Mouse (Mus musculus): ENCODE data around the gene Nudc. TPM values are rescaled to one million over a fixed set of nuclear protein-coding genes. Genes with fewer than 3 reads are reported as not detected.

Gene Nudc
- polyA plus RNA-seq, 1 experiment from 2014 or later, result 355 TPM

DNA sequence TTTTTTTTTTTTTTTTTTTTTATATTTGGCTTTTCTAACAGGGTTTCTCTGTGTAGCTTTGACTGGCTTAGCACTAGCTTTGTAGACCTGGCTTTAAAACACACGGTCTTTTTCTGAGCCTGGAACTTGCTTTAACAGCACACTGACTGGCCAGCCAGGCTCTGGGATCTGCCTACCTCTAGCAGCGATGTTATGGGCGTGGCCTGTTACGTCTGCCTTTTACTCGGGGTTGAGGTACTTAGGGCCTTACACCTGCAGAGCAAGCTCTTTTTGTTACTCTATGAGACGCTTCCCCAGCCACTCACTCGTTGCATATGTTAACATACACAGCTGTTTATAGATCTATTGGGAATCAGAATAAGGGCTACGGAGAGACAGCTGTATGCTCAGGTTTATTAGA is 21.5 kb upstream of the Nudc start:
- H3K9me3 ChIP-seq (replicated peaks), result no peaks in the 10 kb centered on the region
- H3K27me3 ChIP-seq, result no peaks in the 10 kb centered on the region
- H3K4me3 ChIP-seq (replicated peaks), result no peak overlapping the region
- no peak overlapping the region for H3K27ac ChIP-seq (replicated peaks)
- no peak for ATAC-seq (ENCODE audit: insufficient number of reproducible peaks, low FRiP score, low TSS enrichment, low read depth)
- no peaks in the 10 kb centered on the region for H3K4me1 ChIP-seq
- H3K9ac ChIP-seq, result no peak overlapping the region
- 26% methylated on average over 8 of the region's 8 CpGs for WGBS
- H3K4me2 ChIP-seq (replicated peaks), result no peak overlapping the region
- no peaks in the 10 kb centered on the region for H3K36me3 ChIP-seq

DNA sequence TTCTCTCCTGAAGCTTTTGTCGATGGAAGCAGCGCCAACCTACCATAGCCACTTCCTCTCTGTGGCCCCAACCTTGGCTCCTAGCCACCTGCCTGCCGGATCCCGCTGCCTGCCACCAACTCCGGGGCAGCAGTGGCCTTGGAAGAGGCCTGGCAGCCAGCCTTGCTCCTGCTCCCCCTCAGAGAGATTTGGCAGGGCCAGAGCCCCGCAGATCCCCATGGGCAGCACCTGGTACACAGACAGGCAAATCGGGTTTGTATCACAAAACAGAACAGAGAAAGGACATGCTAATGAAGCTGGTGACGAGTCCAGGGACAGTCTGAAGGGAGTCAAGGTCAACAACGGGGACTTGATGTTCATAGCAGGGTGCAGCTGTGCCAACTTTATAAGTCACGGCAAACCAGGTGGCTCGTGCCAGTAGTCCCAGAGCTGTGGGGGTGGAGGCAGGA is 17.4 kb upstream of the Nudc start:
- 67% methylated on average over 11 of the region's 11 CpGs for WGBS
- H3K27me3 ChIP-seq, result no peaks in the 10 kb centered on the region
- no peaks in the 10 kb centered on the region for H3K9me3 ChIP-seq (replicated peaks)
- H3K4me3 ChIP-seq (replicated peaks), result no peak overlapping the region
- no peaks in the 10 kb centered on the region for H3K36me3 ChIP-seq
- no peak for ATAC-seq (ENCODE audit: insufficient number of reproducible peaks, low FRiP score, low TSS enrichment, low read depth)
- no peak overlapping the region for H3K4me2 ChIP-seq (replicated peaks)
- H3K9ac ChIP-seq, result no peak overlapping the region
- no peak overlapping the region for H3K27ac ChIP-seq (replicated peaks)
- H3K4me1 ChIP-seq, result no peaks in the 10 kb centered on the region

DNA sequence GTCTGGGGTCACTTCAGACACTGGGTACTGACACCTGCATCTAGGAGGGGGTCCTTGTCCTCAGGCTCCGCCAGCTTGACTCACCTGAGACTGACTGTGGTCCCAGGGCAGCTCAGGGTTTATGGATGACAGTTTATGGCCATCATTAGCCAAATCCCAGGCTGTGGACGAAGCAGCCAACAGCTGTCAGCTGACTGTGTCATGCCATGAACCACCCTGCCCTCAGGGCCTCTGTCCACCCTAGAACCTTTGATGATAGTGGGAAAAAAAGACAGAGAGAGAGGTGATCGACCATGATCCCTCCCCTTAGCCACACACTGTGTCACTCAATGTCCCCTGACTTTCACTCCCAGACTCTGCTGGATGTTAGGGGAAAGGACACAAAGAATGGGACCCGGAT is 15.8 kb upstream of the Nudc start:
- WGBS, result 70% methylated on average over 4 of the region's 4 CpGs
- Histone ChIP-seq H3K9ac (no peak overlapping the region), H3K4me3 (replicated peaks) (no peak overlapping the region), H3K36me3 (no peaks in the 10 kb centered on the region), H3K27me3 (no peaks in the 10 kb centered on the region; the same call in 1 of the 2 replicates), H3K9me3 (replicated peaks) (no peaks in the 10 kb centered on the region), H3K27ac (replicated peaks) (no peak overlapping the region), H3K4me1 (no peaks in the 10 kb centered on the region), H3K4me2 (replicated peaks) (no peak overlapping the region)
- no peak for ATAC-seq (ENCODE audit: insufficient number of reproducible peaks, low FRiP score, low TSS enrichment, low read depth)

DNA sequence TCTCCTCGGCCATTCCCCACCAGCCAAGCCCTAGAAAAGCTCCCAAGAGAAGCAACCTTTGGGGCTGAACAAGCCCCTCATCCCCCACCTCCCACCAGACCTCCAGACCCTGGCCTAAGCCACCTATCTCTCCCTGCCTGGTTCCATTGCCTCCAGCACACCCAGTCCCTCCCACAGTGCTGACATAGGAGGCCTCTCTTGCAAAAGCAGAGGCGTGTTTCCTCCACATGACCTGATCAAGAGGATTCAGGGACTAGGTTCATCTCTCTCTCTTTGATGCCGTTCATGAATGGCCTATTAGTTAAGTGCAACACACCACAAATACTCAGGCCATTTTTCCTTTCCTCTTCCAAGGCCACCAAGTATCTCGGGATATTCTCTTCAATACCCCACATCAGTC is 14.1 kb upstream of the Nudc start:
- ATAC-seq (ENCODE audit: insufficient number of reproducible peaks, low FRiP score, low TSS enrichment, low read depth), result no peak
- 74% methylated on average over 4 of the region's 4 CpGs for WGBS
- Histone ChIP-seq H3K27me3 (no peaks in the 10 kb centered on the region; the same call in 1 of the 2 replicates), H3K27ac (replicated peaks) (no peak overlapping the region), H3K9me3 (replicated peaks) (no peaks in the 10 kb centered on the region), H3K4me2 (replicated peaks) (no peak overlapping the region), H3K4me1 (no peaks in the 10 kb centered on the region), H3K9ac (no peak overlapping the region), H3K36me3 (no peaks in the 10 kb centered on the region), H3K4me3 (replicated peaks) (no peak overlapping the region)

DNA sequence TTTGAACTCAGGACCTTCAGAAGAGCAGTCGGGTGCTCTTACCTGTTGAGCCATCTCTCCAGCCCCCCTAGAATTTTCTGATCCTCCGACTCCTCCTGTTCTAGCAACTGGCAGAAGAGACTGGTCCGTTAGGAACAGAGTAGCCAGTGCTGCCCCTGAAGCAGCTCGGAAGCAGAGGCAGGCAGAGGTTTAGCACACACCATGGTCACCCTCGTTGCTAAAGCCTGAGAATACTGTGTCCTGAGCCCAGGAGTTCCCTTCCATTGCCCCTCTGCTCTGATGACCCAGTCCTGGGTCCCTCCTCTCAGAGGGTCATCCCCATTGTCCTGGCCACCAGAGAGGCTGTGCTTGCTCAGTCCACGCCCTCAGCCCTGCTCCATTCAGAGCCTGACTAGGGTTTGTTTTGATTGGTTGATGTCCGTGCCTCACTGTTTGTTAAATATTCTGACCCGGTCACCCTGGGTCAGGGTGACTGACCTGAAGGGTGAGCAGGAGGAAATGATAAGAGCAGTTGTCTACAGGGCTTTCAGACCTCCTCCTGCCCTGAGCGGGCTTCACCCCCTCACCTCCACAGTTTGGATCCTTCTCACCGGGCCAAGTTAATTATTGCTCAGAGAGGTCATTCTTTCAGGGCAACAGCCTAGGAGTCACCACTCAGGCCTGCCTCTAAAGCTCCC is 11.4 kb upstream of the Nudc start:
- Histone ChIP-seq H3K36me3 (no peaks in the 10 kb centered on the region), H3K4me2 (replicated peaks) (no peak overlapping the region), H3K4me1 (no peaks in the 10 kb centered on the region), H3K4me3 (replicated peaks) (no peak overlapping the region), H3K27me3 (peaks cover 10% of the 10 kb centered on the region), H3K27ac (replicated peaks) (no peak overlapping the region), H3K9me3 (replicated peaks) (no peaks in the 10 kb centered on the region), H3K9ac (no peak overlapping the region)
- ATAC-seq (ENCODE audit: insufficient number of reproducible peaks, low FRiP score, low TSS enrichment, low read depth), result no peak
- 27% methylated on average over 10 of the region's 10 CpGs for WGBS

DNA sequence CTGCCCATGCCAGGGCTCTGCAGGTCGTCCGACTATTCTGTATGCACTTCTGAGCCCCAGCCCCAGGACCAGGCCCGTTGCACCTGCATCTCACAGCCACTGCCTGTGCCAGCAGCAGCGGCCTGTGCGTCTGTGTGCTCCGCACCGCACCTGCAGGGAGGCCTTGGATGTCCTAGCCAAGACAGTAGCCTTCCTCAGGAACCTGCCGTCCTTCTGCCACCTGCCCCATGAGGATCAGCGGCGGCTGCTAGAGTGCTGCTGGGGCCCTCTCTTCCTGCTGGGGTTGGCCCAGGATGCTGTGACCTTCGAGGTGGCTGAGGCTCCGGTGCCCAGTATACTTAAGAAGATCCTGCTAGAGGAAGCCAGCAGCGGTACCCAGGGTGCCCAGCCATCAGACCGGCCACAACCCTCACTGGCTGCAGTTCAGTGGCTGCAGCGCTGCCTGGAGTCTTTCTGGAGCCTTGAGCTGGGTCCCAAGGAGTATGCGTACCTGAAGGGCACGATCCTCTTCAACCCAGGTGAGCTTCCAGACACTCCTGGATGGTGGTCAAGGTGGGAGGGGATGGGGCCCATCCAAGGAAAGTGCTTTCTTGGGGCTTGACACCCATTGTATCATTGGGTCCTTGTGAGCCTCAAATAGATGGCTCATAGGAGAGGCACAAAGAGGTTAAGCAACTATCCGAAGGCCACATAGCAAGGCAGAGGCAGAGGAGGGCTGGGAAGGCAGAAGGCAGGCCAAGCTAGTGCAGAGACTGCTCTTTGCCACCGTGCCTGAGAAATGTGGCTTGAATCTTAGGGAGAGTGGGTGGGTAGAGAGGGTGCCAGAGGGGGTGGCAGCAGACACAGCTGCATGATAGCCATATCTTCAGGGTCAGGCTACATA is 7.9 kb upstream of the Nudc start:
- no peaks in the 10 kb centered on the region for H3K4me1 ChIP-seq
- no peak for ATAC-seq (ENCODE audit: insufficient number of reproducible peaks, low FRiP score, low TSS enrichment, low read depth)

DNA sequence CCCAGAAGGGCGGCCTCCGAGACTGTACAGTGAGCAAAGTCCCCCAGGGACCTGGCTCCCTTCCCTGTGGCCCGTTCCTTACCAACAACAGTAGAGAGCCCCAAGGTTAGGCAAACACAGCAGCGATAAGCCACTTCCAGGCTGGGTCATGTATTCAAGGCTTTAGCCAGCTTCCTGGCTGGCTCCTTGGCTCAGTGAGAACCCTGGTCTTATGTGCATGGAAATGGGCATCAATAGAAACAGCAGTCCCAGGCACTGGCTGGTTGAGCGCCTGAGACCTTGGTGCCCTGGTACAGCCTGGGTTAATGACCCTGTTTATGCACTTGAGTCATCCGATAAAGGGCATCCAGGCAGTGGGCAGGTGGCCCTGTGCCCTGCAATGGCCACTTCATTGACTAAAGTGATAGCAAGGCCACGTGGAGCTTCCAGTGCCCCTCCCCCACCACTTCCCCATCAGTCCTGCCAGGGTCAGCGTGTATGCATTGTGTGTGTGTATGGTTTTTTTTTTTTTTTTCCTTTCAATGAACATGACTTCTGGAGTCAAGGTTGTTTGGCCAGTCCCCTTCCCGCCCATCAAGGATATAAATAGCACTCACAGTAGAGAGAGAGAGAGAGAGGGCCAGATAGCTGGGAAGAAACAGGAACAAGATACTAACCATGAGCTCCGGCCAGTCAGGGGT is 7.1 kb upstream of the Nudc start, which contains the start of gene Nr0b2:
Nr0b2 (plus strand) TSS at position 609 of the 680 bp plus-strand sequence.
- Histone ChIP-seq H3K4me2 (replicated peaks) (no peak within 1 kb of the TSS), H3K36me3 (no peaks in the 10 kb centered on the region), H3K27ac (replicated peaks) (no peak within 1 kb of the TSS), H3K27me3 (peaks cover 10% of the 10 kb centered on the region), H3K9ac (no peak within 1 kb of the TSS), H3K9me3 (replicated peaks) (no peaks in the 10 kb centered on the region), H3K4me3 (replicated peaks) (no peak within 1 kb of the TSS), H3K4me1 (no peaks in the 10 kb centered on the region)
- WGBS, result 65% methylated on average over 10 of the region's 10 CpGs
- no peak for ATAC-seq (ENCODE audit: insufficient number of reproducible peaks, low FRiP score, low TSS enrichment, low read depth)

More for the DNA sequence above, 7.9 kb upstream of the Nudc start:
- no peak overlapping the region for H3K4me2 ChIP-seq (replicated peaks)
- no peak overlapping the region for H3K27ac ChIP-seq (replicated peaks)
- H3K36me3 ChIP-seq, result no peaks in the 10 kb centered on the region
- no peaks in the 10 kb centered on the region for H3K9me3 ChIP-seq (replicated peaks)
- WGBS, result 75% methylated on average over 19 of the region's 19 CpGs
- no peak overlapping the region for H3K9ac ChIP-seq
- H3K4me3 ChIP-seq (replicated peaks), result no peak overlapping the region
- H3K27me3 ChIP-seq, result peaks cover 10% of the 10 kb centered on the region

DNA sequence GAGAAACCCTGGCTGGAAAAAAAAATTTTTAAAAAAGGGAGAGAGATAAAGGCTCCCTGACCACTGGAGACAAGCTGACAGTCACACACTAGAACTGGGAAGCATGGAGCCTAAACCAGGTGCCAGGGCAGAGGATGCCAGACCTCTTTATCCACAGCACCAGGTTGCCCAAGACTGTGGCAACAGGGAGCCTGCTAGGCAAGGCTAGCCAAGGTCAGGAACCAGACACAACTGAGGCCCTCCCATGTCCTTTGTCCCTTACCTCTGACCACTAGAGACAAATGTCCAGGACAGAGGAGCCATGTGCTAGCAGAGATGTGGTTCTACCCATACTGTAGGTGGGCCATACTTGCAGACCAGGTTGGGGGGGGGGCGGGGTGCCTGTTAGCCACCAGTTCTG is 6.2 kb upstream of the Nudc start:
- WGBS, result 81% methylated on average over 1 of the region's 1 CpGs
- H3K27ac ChIP-seq (replicated peaks), result no peak overlapping the region
- H3K27me3 ChIP-seq, result peaks cover 10% of the 10 kb centered on the region
- no peak overlapping the region for H3K4me2 ChIP-seq (replicated peaks)
- no peaks in the 10 kb centered on the region for H3K4me1 ChIP-seq
- H3K36me3 ChIP-seq, result no peaks in the 10 kb centered on the region
- H3K4me3 ChIP-seq (replicated peaks), result no peak overlapping the region
- no peak overlapping the region for H3K9ac ChIP-seq
- no peak for ATAC-seq (ENCODE audit: insufficient number of reproducible peaks, low FRiP score, low TSS enrichment, low read depth)
- H3K9me3 ChIP-seq (replicated peaks), result no peaks in the 10 kb centered on the region

DNA sequence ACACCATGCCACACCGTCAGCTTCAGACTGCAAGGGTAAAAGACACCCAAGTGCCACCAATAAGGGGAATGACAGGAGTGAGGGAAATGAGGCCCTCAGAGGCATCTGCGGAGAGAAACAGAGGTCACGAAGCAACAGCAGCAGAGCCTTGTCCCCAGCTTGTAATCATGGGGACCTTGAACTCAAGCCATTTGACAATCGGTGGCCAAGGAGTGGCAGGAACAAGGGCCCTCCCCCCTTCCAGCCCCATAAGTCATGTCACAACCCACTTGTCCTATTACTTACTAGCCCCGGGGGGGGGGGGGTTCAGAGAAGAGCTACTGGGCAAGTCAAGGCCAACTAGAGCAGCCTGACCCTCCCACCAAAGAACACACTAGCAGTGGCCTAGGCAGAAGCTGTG is 9.1 kb downstream of the Nudc start:
- Histone ChIP-seq H3K4me2 (replicated peaks) (no peak overlapping the region), H3K9ac (no peak overlapping the region), H3K9me3 (replicated peaks) (no peaks in the 10 kb centered on the region), H3K27me3 (no peaks in the 10 kb centered on the region), H3K36me3 (peaks cover 88% of the 10 kb centered on the region), H3K4me1 (no peaks in the 10 kb centered on the region), H3K27ac (replicated peaks) (no peak overlapping the region), H3K4me3 (replicated peaks) (no peak overlapping the region)
- ATAC-seq (ENCODE audit: insufficient number of reproducible peaks, low FRiP score, low TSS enrichment, low read depth), result no peak
- 92% methylated on average over 5 of the region's 5 CpGs for WGBS

DNA sequence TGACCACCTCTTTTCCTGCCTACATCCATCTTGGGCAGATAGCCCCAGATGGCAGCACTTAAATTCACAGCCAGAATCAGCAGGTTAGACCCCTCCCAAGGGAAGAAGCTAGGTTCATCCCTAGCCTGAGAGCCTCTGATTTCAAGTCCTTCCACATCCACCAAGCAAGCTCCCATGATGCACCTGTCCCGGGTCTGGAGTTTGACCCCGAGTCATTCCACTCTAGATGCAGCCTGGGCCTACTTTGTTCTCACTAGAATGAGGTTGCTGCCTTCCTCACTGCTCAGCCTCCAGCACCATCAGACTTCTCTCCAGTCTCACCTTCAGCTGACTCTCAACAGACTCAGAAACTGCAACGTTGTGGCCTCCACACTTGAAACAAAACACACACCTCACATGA is 9.7 kb downstream of the Nudc start:
- Histone ChIP-seq H3K9me3 (replicated peaks) (no peaks in the 10 kb centered on the region), H3K27me3 (no peaks in the 10 kb centered on the region), H3K4me3 (replicated peaks) (no peak overlapping the region), H3K27ac (replicated peaks) (no peak overlapping the region), H3K4me1 (no peaks in the 10 kb centered on the region), H3K4me2 (replicated peaks) (no peak overlapping the region), H3K36me3 (peaks cover 88% of the 10 kb centered on the region), H3K9ac (no peak overlapping the region)
- ATAC-seq (ENCODE audit: insufficient number of reproducible peaks, low FRiP score, low TSS enrichment, low read depth), result no peak
- WGBS, result 88% methylated on average over 3 of the region's 3 CpGs

DNA sequence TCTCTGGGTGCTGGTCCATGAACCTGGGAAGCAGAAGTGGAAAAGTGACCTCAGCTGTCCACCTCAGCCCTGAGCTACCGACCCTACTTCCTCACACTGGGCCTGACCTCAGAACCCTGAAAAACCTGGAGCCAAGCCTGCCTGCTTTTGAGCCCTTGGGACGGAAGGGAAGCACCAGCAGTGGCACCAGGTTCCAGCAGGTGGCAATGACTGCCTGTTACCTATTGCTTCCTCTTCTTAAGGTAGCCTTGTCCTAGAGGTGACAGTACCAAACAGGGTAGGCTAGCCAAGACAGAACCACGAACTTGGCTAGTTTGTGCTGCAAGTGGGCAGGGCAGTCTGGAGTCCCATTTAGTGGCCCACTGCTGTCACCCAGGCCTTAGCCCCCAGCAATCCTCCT is 13.0 kb downstream of the Nudc start:
- no peak overlapping the region for H3K27ac ChIP-seq (replicated peaks)
- no peak for ATAC-seq (ENCODE audit: insufficient number of reproducible peaks, low FRiP score, low TSS enrichment, low read depth)
- no peaks in the 10 kb centered on the region for H3K27me3 ChIP-seq
- H3K4me1 ChIP-seq, result no peaks in the 10 kb centered on the region
- no peak overlapping the region for H3K9ac ChIP-seq
- peaks cover 95% of the 10 kb centered on the region for H3K36me3 ChIP-seq
- H3K4me2 ChIP-seq (replicated peaks), result no peak overlapping the region
- H3K4me3 ChIP-seq (replicated peaks), result no peak overlapping the region
- WGBS, result 85% methylated on average over 3 of the region's 3 CpGs
- no peaks in the 10 kb centered on the region for H3K9me3 ChIP-seq (replicated peaks)

All from embryonic facial prominence, embryonic 15.5 days (tissue).